Mouse (Mus musculus) ES-Bruce4 (cell line): ENCODE data around the gene Kremen2. TPM values are rescaled to one million over a fixed set of nuclear protein-coding genes. Genes with fewer than 3 reads are reported as not detected.

ENCODE experiments used
- H3K27ac ChIP-seq: 2 replicates; pipeline ENCODE4 v1.5.1; 2012; ENCODE audit warnings: low read length, inconsistent platforms; ENCODE audit not compliant: insufficient read depth
- H3K27me3 ChIP-seq: 2 replicates; pipeline ENCODE4 v1.6.1; 2012; ENCODE audit warnings: mild to moderate bottlenecking, low read length, inconsistent platforms; ENCODE audit not compliant: control insufficient read depth, poor library complexity, insufficient read depth, severe bottlenecking
- H3K36me3 ChIP-seq: 2 replicates; pipeline ENCODE4 v1.6.1; 2012; ENCODE audit warnings: inconsistent platforms, mild to moderate bottlenecking, low read length, moderate library complexity; ENCODE audit not compliant: control insufficient read depth, poor library complexity, insufficient read depth, severe bottlenecking
- H3K4me1 ChIP-seq: one replicate; pipeline ENCODE4 v1.8.1; 2011; ENCODE audit warnings: low read length; ENCODE audit not compliant: control insufficient read depth, insufficient read depth
- H3K4me3 ChIP-seq: 2 replicates; pipeline ENCODE4 v1.5.1; 2011; ENCODE audit warnings: low read depth, mild to moderate bottlenecking, low read length
- H3K9ac ChIP-seq: 2 replicates; pipeline ENCODE4 v1.6.1; 2012; ENCODE audit warnings: low read depth, mild to moderate bottlenecking, inconsistent platforms; ENCODE audit not compliant: poor library complexity, severe bottlenecking
- H3K9me3 ChIP-seq: replicated peaks from 2 replicates; pipeline ENCODE4 v1.6.1; 2012; ENCODE audit warnings: mild to moderate bottlenecking, low read length, inconsistent platforms; ENCODE audit not compliant: control insufficient read depth, poor library complexity, insufficient read depth, severe bottlenecking
- CTCF ChIP-seq: IDR thresholded peaks from one replicate; pipeline ENCODE4 v1.8.1; 2011; ENCODE audit warnings: low read depth, low read length
- EP300 ChIP-seq: IDR thresholded peaks from 2 replicates; pipeline ENCODE4 v1.6.1; 2011; ENCODE audit warnings: low read depth, low read length; ENCODE audit not compliant: insufficient read depth
- POLR2A ChIP-seq: IDR thresholded peaks from one replicate; pipeline ENCODE4 v1.8.1; 2011; ENCODE audit warnings: low read length; ENCODE audit not compliant: insufficient read depth
- polyA plus RNA-seq: library from polyadenylated mRNA; stranded (reverse); fragments of >200 nt; gene quantifications from 2 replicates; pipeline ENCODE4 v1.2.4, GENCODE M21; 2011; ENCODE audit warnings: low read depth; ENCODE audit not compliant: missing spikeins, insufficient read depth, insufficient read length

The Kremen2 gene
- polyA plus RNA-seq, 1 experiment = 0.57 TPM

DNA sequence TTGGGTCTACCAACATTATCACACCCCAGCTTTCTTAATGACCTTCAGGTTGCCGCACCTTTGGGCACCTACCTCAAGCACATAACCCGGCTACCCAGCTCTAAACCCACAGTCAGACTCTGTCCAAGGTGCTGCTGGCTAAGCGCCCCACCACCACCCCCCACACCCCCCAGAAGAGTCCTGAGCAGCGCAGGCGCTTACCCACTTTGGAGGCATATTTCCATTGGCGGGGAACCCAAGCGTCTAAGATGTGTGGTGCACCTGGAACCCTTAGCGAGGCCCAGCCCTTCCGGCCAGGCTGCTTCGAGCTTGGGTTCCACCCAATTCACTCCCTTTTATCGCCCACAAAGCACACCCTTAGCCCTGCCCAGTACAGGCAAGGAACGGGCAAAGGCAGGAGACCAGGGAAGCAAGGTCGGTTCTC is 5.0 kb downstream of the Kremen2 start, which contains the start of gene Paqr4:
Paqr4 (minus strand) TSS at position 270 of the 424 bp plus-strand sequence.
- Histone ChIP-seq H3K27ac (no peak within 1 kb of the TSS), H3K9ac (peak within 1 kb of the TSS; percentile 43), H3K36me3 (no peaks in the 10 kb centered on the region), H3K4me1 (no peaks in the 10 kb centered on the region), H3K27me3 (no peaks in the 10 kb centered on the region; the same call in 1 of the 2 replicates), H3K9me3 (no peaks in the 10 kb centered on the region), H3K4me3 (peak within 1 kb of the TSS; percentile 58)
- TF ChIP-seq POLR2A (no peak), CTCF (no peak), EP300 (no peak)

DNA sequence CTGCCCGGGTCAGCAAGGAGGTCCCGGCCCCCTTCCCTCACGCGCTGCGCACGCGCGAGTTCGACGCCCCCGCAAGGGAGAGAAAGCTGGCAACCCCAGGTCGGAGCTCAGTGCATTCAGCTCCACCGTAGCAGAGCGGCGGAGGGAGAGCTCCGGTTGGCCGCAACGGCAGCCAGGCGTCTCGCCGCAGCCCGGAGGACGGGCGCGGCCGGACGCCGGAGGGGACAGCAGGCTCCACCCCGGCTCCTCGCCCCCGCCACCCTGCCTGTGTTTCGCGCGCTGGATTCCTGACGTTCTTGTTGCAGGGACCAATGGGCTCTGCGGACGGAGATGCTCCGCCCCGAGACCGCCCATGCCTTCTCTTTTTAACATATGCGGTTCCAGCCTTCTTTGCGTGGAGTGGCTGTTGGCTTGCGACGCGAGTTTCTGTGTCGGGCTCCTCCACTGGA is 5.5 kb downstream of the Kremen2 start:
- Histone ChIP-seq H3K27me3 (no peaks in the 10 kb centered on the region), H3K4me1 (no peaks in the 10 kb centered on the region), H3K36me3 (no peaks in the 10 kb centered on the region), H3K9ac (peak overlapping the region; percentile 43), H3K27ac (no peak overlapping the region), H3K9me3 (no peaks in the 10 kb centered on the region), H3K4me3 (peak overlapping the region; percentile 58)
- TF ChIP-seq EP300 (no peak), CTCF (no peak), POLR2A (no peak)

DNA sequence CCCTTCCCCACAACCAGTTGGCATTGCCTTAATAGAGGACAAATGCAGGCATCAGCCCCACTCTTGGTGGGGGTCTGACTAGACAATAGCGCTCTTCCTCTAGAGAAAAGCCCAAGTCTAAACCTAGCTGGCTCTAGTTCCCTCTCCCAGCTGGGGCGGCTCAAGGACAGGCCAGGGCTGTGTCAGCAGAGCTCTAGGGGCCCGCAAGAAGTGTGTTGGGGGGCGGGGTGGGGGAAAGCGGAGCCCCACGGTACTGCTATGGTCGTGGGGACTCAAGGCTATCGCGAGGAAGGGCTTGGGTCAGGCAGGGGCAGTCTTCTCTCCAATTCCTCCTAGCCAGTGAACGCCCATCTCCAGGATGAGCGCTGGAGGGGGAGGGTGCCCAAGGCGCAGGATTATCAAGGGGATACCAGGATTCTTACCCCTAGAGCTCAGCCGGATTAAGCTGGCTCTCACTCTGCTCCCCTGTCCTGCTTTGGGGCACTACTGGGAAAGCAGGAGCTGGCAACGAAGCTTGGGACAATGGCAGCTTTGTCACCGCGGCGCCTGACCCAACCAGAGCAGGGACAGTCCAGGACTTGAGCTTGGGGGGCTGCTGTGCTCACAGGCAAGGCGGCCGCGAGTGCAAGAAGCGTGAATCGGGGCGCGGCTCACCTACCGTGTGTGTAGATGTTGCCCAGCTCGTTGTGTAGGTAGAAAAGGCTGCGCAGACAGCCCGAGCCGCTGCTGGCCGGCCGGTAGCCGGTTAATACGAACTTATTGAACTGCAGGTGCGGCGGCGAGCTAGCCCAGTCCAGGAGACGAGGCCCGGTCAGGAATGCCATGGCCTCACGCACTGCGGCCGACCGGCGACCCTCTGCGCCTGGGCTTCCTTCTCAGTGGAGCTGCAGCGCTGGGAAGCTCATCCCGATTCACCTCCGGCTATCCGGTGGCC is 6.2 kb downstream of the Kremen2 start:
- Histone ChIP-seq H3K36me3 (no peaks in the 10 kb centered on the region), H3K9me3 (no peaks in the 10 kb centered on the region), H3K27ac (no peak overlapping the region), H3K9ac (peak overlapping the region; percentile 43), H3K27me3 (no peaks in the 10 kb centered on the region), H3K4me1 (no peaks in the 10 kb centered on the region), H3K4me3 (peak overlapping the region; percentile 58)
- TF ChIP-seq EP300 (no peak), CTCF (no peak), POLR2A (no peak)

- H3K36me3 ChIP-seq = no peaks in the 10 kb centered on the region
- H3K4me1 ChIP-seq = no peaks in the 10 kb centered on the region
- H3K27me3 ChIP-seq = no peaks in the 10 kb centered on the region
- H3K4me3 ChIP-seq = no peak overlapping the region
- H3K9me3 ChIP-seq = no peaks in the 10 kb centered on the region
- no peak overlapping the region for H3K9ac ChIP-seq
- no peak overlapping the region for H3K27ac ChIP-seq
- no peak for TF ChIP-seq CTCF
- TF ChIP-seq POLR2A = no peak
- TF ChIP-seq EP300 = no peak
These were observed 6.8 kb downstream of the Kremen2 start for GRCm38 (mm10) chr17:23738836-23739201.

GRCm38 (mm10) chr17:23737493-23738445 is 7.9 kb downstream of the Kremen2 start:
- H3K27me3 ChIP-seq = no peaks in the 10 kb centered on the region
- no peak overlapping the region for H3K4me3 ChIP-seq
- H3K27ac ChIP-seq = no peak overlapping the region
- TF ChIP-seq CTCF = no peak
- TF ChIP-seq EP300 = no peak
- no peak for TF ChIP-seq POLR2A
- H3K9me3 ChIP-seq = no peaks in the 10 kb centered on the region
- H3K36me3 ChIP-seq = no peaks in the 10 kb centered on the region
- no peaks in the 10 kb centered on the region for H3K4me1 ChIP-seq
- no peak overlapping the region for H3K9ac ChIP-seq
